Mouse (Mus musculus): ENCODE measurements around the gene Tmem51. TPM values are rescaled to one million over a fixed set of nuclear protein-coding genes. Genes with fewer than 3 reads are reported as not detected.

The Tmem51 gene
- total RNA-seq, 1 experiment = 13.6 TPM

- no peak for DNase-seq (ENCODE audit: low read depth, low spot score)
- no peak overlapping the region; the same call in 1 of the 2 replicates for H3K9ac ChIP-seq (ENCODE audit: insufficient read depth, low read depth, low read length, poor library complexity, severe bottlenecking)
- H3K9me3 ChIP-seq (ENCODE audit: control insufficient read depth, insufficient read depth, low read depth, low read length) = no peaks in the 10 kb centered on the region
- no peaks in the 10 kb centered on the region for H3K36me3 ChIP-seq (ENCODE audit: control insufficient read depth, insufficient read depth, low read length, poor library complexity, severe bottlenecking)
- H3K27ac ChIP-seq (ENCODE audit: insufficient read depth, low read depth, low read length, poor library complexity, severe bottlenecking) = peak overlapping the region; percentile 70; the same call in 1 of the 2 replicates
- H3K4me3 ChIP-seq (ENCODE audit: insufficient read depth in 1 of 2, low read depth in 1 of 2, low read length in 2 of 2, poor library complexity in 1 of 2, severe bottlenecking in 1 of 2) = no peak overlapping the region
- TF ChIP-seq CHD2 (IDR thresholded peaks at IDR 0.05; ENCODE audit: low read depth, low read length) (no peak), ZNF384 (IDR thresholded peaks at IDR 0.05; ENCODE audit: low read depth, low read length) (no peak), HCFC1 (IDR thresholded peaks at IDR 0.05; ENCODE audit: borderline replicate concordance, insufficient read depth, low read length) (no peak), ZC3H11A (IDR thresholded peaks at IDR 0.05; ENCODE audit: borderline replicate concordance, low read depth, low read length) (no peak)
- in situ Hi-C loops (cut with MboI; ENCODE audit: low sequenced_read_pairs in 2 of 2, unreplicated experiment in 2 of 2) = no loop called here
- H3K4me1 ChIP-seq (ENCODE audit: control insufficient read depth in 2 of 2, insufficient read depth in 2 of 2, low read length in 2 of 2, poor library complexity in 1 of 2) = peaks cover 42 to 48% of the 10 kb centered on the region in 2 experiments
These were observed 9.9 kb downstream of the Tmem51 start for GRCm38 (mm10) chr4:142074060-142074732.

DNA sequence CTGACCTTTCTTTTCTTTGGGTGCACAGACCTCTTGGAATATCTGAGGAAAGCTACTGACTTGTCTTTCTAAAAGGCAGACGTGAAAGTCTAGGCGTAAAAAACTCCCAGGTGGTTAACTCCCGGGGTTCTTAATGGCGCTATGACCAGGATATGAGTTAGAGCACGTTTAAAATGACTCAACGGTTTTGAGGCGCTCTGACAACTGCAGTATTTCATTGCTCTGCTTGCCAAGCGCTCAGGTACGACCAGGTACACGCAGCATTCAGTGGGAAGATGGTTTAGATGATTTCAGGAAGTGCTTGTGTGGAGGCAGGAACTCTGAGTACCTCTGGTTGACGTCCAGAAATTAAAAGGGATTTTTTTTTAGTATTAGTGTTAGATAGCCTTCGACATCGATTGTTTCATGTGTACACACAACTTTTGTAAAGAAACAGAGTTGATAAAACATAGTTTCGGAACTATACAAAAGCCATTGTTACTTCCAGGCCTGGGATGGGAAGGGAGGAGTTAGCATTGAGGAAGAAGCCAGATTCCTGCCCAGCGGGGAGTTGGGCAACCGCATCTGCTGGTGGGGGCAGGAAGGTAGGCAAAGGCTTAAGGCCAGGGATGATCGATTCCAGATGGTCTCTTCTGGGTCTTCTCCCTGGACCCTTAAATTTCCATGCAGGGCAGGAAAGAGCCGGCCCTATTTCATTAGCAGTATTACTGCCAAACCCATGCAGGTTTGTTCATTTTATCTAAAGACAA is 12.7 kb downstream of the Tmem51 start:
- Histone ChIP-seq H3K36me3 (ENCODE audit: control insufficient read depth, insufficient read depth, low read length, poor library complexity, severe bottlenecking) (no peaks in the 10 kb centered on the region), H3K9me3 (ENCODE audit: control insufficient read depth, insufficient read depth, low read depth, low read length) (no peaks in the 10 kb centered on the region), H3K9ac (ENCODE audit: insufficient read depth, low read depth, low read length, poor library complexity, severe bottlenecking) (peak overlapping the region; percentile 69), H3K27ac (ENCODE audit: insufficient read depth, low read depth, low read length, poor library complexity, severe bottlenecking) (peak overlapping the region; percentile 97), H3K4me3 (ENCODE audit: insufficient read depth in 1 of 2, low read depth in 1 of 2, low read length in 2 of 2, poor library complexity in 1 of 2, severe bottlenecking in 1 of 2) (peak overlapping the region in 1 of 2 experiments; percentile 30; a peak in 3 of 4 replicates), H3K4me1 (ENCODE audit: control insufficient read depth in 2 of 2, insufficient read depth in 2 of 2, low read length in 2 of 2, poor library complexity in 1 of 2) (peaks cover 54 to 55% of the 10 kb centered on the region in 2 experiments)
- no peak for DNase-seq (ENCODE audit: low read depth, low spot score)
- in situ Hi-C loops (cut with MboI; ENCODE audit: low sequenced_read_pairs in 2 of 2, unreplicated experiment in 2 of 2) = no loop called here
- TF ChIP-seq CHD2 (IDR thresholded peaks at IDR 0.05; ENCODE audit: low read depth, low read length) (no peak), MAFK (IDR thresholded peaks at IDR 0.05; ENCODE audit: insufficient read depth, low read depth, low read length) (peak; percentile 30; the same call in 1 of the 2 replicates), ZC3H11A (IDR thresholded peaks at IDR 0.05; ENCODE audit: borderline replicate concordance, low read depth, low read length) (no peak), HCFC1 (IDR thresholded peaks at IDR 0.05; ENCODE audit: borderline replicate concordance, insufficient read depth, low read length) (no peak), ZNF384 (IDR thresholded peaks at IDR 0.05; ENCODE audit: low read depth, low read length) (no peak)

DNA sequence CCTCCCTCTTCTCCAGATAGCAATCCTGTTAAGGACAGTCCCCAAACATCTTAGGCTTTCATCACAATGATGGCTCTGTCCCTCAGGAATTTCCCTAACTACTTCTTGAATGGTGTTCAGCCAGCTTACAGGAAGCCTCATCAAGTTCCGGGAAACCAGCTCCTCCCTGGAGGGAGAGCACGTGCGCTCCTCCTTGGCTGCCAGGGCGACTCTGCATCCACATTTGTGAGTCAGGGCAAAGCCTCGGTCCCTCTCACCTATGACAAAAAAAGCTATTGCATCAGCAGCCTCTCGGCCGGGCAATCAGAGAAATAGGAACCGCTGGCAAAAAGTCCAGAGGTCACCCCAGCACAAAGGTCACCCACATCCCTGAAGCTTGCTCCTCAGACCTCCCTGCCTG is 13.3 kb downstream of the Tmem51 start:
- peak; percentile 83 for DNase-seq (ENCODE audit: low read depth, low spot score)
- 0 out of 2 replicates have a peak, but pooled peaks have one; percentile 47 for TF ChIP-seq HCFC1 (IDR thresholded peaks at IDR 0.05; ENCODE audit: borderline replicate concordance, insufficient read depth, low read length)
- no peak for TF ChIP-seq MAFK (IDR thresholded peaks at IDR 0.05; ENCODE audit: insufficient read depth, low read depth, low read length)
- TF ChIP-seq ZC3H11A (IDR thresholded peaks at IDR 0.05; ENCODE audit: borderline replicate concordance, low read depth, low read length) = no peak
- TF ChIP-seq CHD2 (IDR thresholded peaks at IDR 0.05; ENCODE audit: low read depth, low read length) = peak; percentile 69
- TF ChIP-seq ZNF384 (IDR thresholded peaks at IDR 0.05; ENCODE audit: low read depth, low read length) = no peak
- no peaks in the 10 kb centered on the region for H3K9me3 ChIP-seq (ENCODE audit: control insufficient read depth, insufficient read depth, low read depth, low read length)
- 0 out of 4 replicates have a peak overlapping the region, but pooled peaks of 1 of the 2 experiments have one; percentile 7 for H3K4me3 ChIP-seq (ENCODE audit: insufficient read depth in 1 of 2, low read depth in 1 of 2, low read length in 2 of 2, poor library complexity in 1 of 2, severe bottlenecking in 1 of 2)
- H3K4me1 ChIP-seq (ENCODE audit: control insufficient read depth in 2 of 2, insufficient read depth in 2 of 2, low read length in 2 of 2, poor library complexity in 1 of 2) = peaks cover 57% of the 10 kb centered on the region in 2 experiments
- H3K27ac ChIP-seq (ENCODE audit: insufficient read depth, low read depth, low read length, poor library complexity, severe bottlenecking) = peak overlapping the region; percentile 97
- H3K36me3 ChIP-seq (ENCODE audit: control insufficient read depth, insufficient read depth, low read length, poor library complexity, severe bottlenecking) = no peaks in the 10 kb centered on the region
- in situ Hi-C loops (cut with MboI; ENCODE audit: low sequenced_read_pairs in 2 of 2, unreplicated experiment in 2 of 2) = no loop called here
- H3K9ac ChIP-seq (ENCODE audit: insufficient read depth, low read depth, low read length, poor library complexity, severe bottlenecking) = peak overlapping the region; percentile 69; the same call in 1 of the 2 replicates

- Histone ChIP-seq H3K4me3 (ENCODE audit: insufficient read depth in 1 of 2, low read depth in 1 of 2, low read length in 2 of 2, poor library complexity in 1 of 2, severe bottlenecking in 1 of 2) (peak overlapping the region; percentile 12 to 24), H3K4me1 (ENCODE audit: control insufficient read depth in 2 of 2, insufficient read depth in 2 of 2, low read length in 2 of 2, poor library complexity in 1 of 2) (peaks cover 51 to 57% of the 10 kb centered on the region in 2 experiments), H3K9ac (ENCODE audit: insufficient read depth, low read depth, low read length, poor library complexity, severe bottlenecking) (peak overlapping the region; percentile 52), H3K27ac (ENCODE audit: insufficient read depth, low read depth, low read length, poor library complexity, severe bottlenecking) (peak overlapping the region; percentile 93), H3K9me3 (ENCODE audit: control insufficient read depth, insufficient read depth, low read depth, low read length) (no peaks in the 10 kb centered on the region), H3K36me3 (ENCODE audit: control insufficient read depth, insufficient read depth, low read length, poor library complexity, severe bottlenecking) (no peaks in the 10 kb centered on the region)
- TF ChIP-seq MAFK (IDR thresholded peaks at IDR 0.05; ENCODE audit: insufficient read depth, low read depth, low read length) = no peak
- no peak for TF ChIP-seq ZNF384 (IDR thresholded peaks at IDR 0.05; ENCODE audit: low read depth, low read length)
- peak; percentile 56; the same call in 1 of the 2 replicates for TF ChIP-seq CHD2 (IDR thresholded peaks at IDR 0.05; ENCODE audit: low read depth, low read length)
- no peak for DNase-seq (ENCODE audit: low read depth, low spot score)
- in situ Hi-C loops (cut with MboI; ENCODE audit: low sequenced_read_pairs in 2 of 2, unreplicated experiment in 2 of 2) = no loop called here
These were observed 14.9 kb downstream of the Tmem51 start for GRCm38 (mm10) chr4:142068899-142069812.
